Mouse (Mus musculus) myocyte (in vitro differentiated cells): Measurements from ENCODE around the gene Adamts6.

Experiments used
- E2F4 ChIP-seq: IDR thresholded peaks from one replicate; pipeline ENCODE4 v1.6.1; 2011; ENCODE audit warnings: mild to moderate bottlenecking, control low read depth, moderate library complexity; ENCODE audit not compliant: insufficient read depth
- POLR2A ChIP-seq: IDR thresholded peaks from one replicate; pipeline ENCODE4 v1.6.1; 2011; ENCODE audit warnings: low read depth, mild to moderate bottlenecking, control low read depth, moderate library complexity; ENCODE audit not compliant: insufficient read length

GRCm38 (mm10) chr13:104493466-104493993 is 205.9 kb downstream of the Adamts6 start:
- TF ChIP-seq POLR2A: no peak
- TF ChIP-seq E2F4: no peak
